Mouse (Mus musculus) monocyte, adult 2 months (primary cell): ENCODE data around the gene Ahsa1.
A peak's percentile ranks its signal among the peaks of the same experiment; 100 is the strongest.
"Not testable (repeated sequence)": the region's sequence is repeated elsewhere in the genome, so short reads cannot be mapped to it uniquely, and the experiment has no call there.

Experiments
- DNase-seq, 2 experiments: peaks; one replicate each; pipeline ENCODE4 v3.0.0; 2022; ENCODE audit warnings: low spot score in 2 of 2, low read depth in 1 of 2

The Ahsa1 gene

DNA sequence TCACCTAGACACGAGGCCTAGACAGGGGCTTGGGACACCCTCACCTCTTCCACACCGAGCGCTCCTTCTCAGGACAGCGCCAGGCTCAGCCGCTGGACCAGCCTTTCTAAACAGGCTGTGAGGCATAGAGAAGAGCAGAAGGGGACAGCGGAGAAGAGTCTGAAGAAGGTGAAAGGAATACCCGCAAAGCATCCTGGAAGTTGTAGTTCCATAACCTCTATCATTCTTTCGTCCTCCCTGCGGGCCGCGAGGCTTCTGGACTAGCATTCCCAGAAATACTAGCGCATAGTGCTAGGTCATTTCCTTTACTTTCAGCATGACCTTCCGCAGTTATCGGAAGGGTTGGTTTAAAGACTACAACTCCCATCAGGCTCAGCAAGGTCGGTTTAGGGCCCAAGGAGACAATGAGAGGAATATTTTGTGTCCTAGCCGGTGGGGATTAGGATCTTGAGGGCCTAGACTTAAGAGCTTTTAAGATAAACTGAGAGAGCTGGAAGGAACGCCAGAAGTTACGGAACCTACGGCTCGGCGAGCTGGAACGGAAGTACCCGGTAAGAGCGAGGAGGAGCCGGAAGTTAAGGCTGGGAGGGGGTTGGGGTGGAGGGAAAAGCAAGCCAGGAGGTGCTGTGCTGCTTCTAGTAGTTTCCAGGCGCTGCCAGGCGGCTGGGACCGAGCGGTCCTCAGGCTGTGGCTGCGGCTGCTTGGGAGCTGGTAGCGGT, at the start of gene Ahsa1, which contains the start of gene Vipas39:
Gene Ahsa1 (plus strand): TSS at position 372 of the 719 bp plus-strand sequence.
Gene Vipas39 (minus strand): TSS at position 149 of the 719 bp plus-strand sequence.
- peak; percentile 74 to 81 for DNase-seq

- DNase-seq = no peak
Observed at GRCm38 (mm10) chr12:87217596-87217995, 48.7 kb upstream of the Ahsa1 start.

GRCm38 (mm10) chr12:87219362-87219761, 46.9 kb upstream of the Ahsa1 start:
- DNase-seq = no peak

- DNase-seq = no peak
Observed at GRCm38 (mm10) chr12:87224950-87225349, 41.3 kb upstream of the Ahsa1 start.

- no peak for DNase-seq
Observed at GRCm38 (mm10) chr12:87226801-87227200, 39.5 kb upstream of the Ahsa1 start.

GRCm38 (mm10) chr12:87229633-87230032, 36.6 kb upstream of the Ahsa1 start:
- no peak for DNase-seq

- DNase-seq = no peak
Observed at GRCm38 (mm10) chr12:87230379-87230895, 35.8 kb upstream of the Ahsa1 start.

DNA sequence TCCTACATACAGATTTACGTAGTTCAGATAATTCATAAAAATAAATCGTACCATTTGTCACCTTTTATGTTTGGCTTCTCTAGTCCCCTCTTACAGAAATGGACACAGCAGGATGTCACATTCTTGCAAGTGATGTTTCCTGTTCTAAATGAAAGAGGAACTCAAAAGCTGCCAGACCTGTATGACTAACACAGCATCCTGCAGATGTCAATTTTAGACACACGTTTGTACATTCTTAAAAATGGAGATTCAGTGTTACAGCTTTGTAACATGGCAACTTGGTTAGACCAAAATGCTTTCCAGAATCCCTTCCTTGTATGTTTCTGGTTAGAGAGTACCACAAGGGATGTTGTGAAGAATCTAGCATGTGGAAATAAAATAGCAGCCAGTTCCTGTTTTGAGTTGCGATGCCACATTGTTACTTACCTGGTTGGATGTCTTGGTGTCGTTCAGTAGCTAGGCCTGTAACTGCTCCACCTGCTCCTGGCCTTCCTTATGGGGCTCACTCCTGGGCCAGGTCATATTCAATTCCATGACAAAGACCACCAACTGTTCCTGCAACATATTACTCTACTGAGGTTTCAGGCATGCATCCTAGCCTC, 29.3 kb upstream of the Ahsa1 start:
- DNase-seq = no peak

- DNase-seq = no peak
Observed at GRCm38 (mm10) chr12:87238632-87239031, 27.6 kb upstream of the Ahsa1 start, which contains the start of gene Noxred1. TSS of gene Noxred1 (minus strand) at chr12:87238732.

GRCm38 (mm10) chr12:87250161-87250560, 16.1 kb upstream of the Ahsa1 start:
- DNase-seq = no peak

DNA sequence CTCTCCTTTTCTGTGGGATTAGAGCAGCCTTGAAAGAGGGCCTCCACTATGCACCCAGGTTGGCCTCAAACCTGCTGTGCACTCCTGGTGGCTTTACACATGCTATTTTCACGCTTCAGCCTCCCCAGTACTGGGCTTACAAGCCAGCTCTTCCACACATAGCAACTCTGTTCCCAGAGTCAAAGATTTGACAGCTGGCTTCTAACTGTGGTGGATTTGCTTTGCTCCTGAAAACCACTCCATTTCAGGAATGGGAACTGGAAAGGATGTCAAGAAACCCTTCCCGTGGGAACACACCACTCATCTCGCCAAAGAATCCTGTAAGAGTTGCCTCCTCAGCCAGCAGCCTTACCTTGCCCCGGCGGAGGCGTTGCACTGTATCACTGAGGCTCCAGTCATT, 12.4 kb upstream of the Ahsa1 start:
- no peak for DNase-seq

DNA sequence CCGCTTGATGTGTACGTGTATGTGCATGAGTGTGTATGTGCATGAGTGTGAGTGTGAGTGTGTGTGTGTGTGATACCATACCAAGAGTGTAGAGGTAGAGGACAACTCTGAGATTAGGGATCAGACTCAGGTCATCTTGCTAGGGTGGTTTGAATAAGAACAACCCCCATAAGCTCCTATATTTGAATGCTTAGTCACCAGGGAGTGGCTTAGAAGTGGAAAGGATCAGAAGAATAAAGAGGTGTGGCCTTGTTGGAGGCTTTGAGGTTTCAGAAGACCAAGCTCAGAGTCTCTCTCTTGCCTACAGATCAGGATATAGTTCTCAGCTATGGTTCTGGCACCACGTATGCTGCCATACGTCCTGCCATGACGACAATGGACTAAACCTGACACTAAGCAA, 9.7 kb upstream of the Ahsa1 start:
- DNase-seq = no peak

DNA sequence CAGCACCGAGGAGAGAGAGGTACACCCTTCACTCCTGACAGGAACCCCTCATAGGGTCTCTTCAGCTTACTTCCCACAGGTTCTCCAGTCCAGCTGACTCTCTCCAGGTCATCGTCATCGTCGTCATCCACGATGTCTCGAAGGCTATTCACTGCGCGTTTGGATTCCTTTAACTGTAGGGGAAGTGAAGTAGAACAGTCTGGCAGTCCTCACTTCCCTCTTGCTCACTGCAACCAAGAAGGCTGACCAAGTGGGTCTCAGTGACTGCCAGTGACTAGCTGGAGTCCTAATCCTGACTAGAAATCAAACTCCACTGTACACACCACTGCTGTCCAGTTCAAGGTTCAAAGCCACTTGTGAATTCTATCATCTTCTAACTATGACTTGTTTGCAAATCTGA, 5.7 kb upstream of the Ahsa1 start:
- no peak for DNase-seq

- DNase-seq = no peak
Observed at GRCm38 (mm10) chr12:87265444-87265843, 835 bp upstream of the Ahsa1 start.

GRCm38 (mm10) chr12:87266827-87267603, 736 bp downstream of the Ahsa1 start:
- DNase-seq = no peak

DNA sequence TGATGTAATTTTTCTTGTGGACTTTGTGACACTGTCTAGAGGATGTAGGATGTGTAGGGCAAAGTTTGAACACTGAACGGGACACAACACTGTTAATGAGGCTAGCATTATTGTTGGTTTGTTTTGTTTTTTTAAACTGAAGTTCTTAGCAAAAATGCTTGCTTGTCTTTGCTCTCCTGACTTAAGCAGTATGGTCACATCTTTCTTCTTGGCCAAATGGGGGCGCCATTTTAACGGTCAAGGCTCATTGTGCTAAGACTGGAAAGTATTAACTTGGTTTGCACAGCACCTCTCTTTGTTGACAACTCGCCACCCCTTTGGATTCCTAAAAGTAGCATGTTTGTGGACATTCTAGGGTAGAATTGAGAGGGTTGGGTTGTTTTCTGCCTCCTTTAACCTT, 1.4 kb downstream of the Ahsa1 start:
- no peak for DNase-seq

- DNase-seq = no peak
Observed at GRCm38 (mm10) chr12:87274853-87275831, 8.9 kb downstream of the Ahsa1 start.

- DNase-seq = not testable (repeated sequence)
Observed at GRCm38 (mm10) chr12:87277251-87277650, 11.0 kb downstream of the Ahsa1 start.

- DNase-seq = no peak
Observed at GRCm38 (mm10) chr12:87278118-87278730, 11.9 kb downstream of the Ahsa1 start.

GRCm38 (mm10) chr12:87279350-87279749, 13.1 kb downstream of the Ahsa1 start:
- DNase-seq = no peak
